Mouse (Mus musculus): Measurements from ENCODE around the gene Cox10.

DNA sequence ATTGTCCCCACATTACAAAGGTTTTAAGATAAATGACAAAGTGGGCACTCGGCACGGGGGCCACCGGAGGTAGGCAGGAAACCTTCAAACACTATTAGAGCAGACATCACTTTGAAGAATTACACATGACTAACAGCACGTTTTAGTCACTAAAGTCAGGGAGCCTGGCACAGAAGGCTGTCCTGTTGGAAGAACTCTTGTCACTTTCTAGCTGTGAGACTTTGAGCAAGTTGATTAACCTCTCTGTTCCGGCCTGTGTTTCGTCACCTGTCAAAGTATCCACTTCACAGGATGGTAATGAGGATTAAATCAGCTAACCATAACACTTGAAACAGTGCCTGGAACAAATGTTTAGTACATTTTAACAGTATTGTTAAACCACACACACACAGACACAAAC, 161.7 kb downstream of the Cox10 start:
- no peak for TF ChIP-seq EP300 (IDR thresholded peaks at IDR 0.05; ENCODE audit: insufficient read depth, low read depth, low read length)
- no peak for TF ChIP-seq CTCF (IDR thresholded peaks at IDR 0.05; ENCODE audit: low read depth, low read length)
- no peak for TF ChIP-seq POLR2A (IDR thresholded peaks at IDR 0.05; ENCODE audit: insufficient read depth, low read length)

All from ES-Bruce4 (cell line).